Mouse (Mus musculus): ENCODE measurements around the gene Zswim3. TPM values are rescaled to one million over a fixed set of nuclear protein-coding genes. Genes with fewer than 3 reads are reported as not detected.
A peak's percentile ranks its signal among the peaks of the same experiment; 100 is the strongest.

Gene Zswim3
- polyA plus RNA-seq, 2 experiments = 2.4 to 3.7 TPM

DNA sequence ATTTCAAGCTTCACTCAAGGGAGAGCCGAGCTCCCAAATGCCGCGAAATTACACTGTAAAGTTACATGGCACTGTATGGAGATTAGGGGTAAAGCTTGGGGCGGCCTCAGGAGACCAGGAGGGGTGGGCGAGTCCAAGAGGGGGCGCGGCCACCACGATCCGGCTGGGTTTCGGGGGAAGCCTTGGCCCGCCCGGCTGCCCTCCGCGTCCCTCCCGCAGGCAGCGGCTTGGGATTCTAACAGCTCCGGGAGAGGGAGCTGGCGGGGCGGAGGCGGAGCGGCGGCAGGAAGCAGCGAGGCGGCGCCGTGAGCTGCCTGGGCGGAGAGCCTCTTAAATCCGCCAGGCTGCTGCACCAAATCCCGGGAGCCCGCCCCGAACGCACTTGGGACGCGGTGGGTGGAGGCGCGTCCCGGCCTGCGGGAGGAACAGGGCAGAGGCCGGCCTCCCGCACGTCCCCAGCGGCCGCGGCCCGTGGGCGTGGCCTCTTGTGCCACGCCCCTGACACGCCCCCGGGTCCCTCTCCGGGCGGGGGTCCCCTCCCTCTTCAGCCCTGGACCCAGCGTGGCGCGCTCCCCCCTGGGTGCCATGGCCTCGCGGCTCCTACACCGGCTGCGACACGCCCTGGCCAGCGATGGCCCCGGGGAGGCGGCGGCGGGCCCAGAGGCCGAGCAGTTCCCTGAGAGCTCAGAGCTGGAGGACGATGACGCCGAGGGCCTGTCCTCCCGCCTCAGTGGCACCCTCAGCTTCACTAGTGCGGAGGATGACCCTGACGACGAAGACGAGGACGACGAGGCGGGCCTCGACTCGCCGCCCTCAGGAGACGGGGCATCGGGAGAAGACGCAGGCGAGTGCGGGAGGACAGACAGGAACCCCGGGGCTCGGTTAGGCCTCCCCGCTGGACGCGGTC is 19.2 kb upstream of the Zswim3 start, which contains the start of gene Snx21:
Snx21 (plus strand) TSS at position 343 of the 907 bp plus-strand sequence.
- no peaks in the 10 kb centered on the region for H3K9me3 ChIP-seq (ENCODE audit: control insufficient read depth, low read length)
- peak; percentile 7; the same call in 1 of the 2 replicates for TF ChIP-seq EP300 (IDR thresholded peaks at IDR 0.05; ENCODE audit: low read depth)
- TF ChIP-seq CTCF (IDR thresholded peaks at IDR 0.05; ENCODE audit: low read depth) = peak; percentile 58
- peaks cover 7% of the 10 kb centered on the region for H3K27me3 ChIP-seq (ENCODE audit: control insufficient read depth, insufficient read depth, low read length)
- WGBS (ENCODE audit: insufficient replicate concordance) = under 1% methylated on average over 77 of the region's 89 CpGs
- H3K27ac ChIP-seq = peak within 1 kb of the TSS; percentile 38
- DNase-seq (ENCODE audit: low read depth in 3 of 3, low spot score in 3 of 3) (peak; percentile 62 to 74 (median 65)), ATAC-seq (ENCODE audit: insufficient read depth) (peak; percentile 85)
- H3K4me2 ChIP-seq (ENCODE audit: low read depth) = peak within 1 kb of the TSS; percentile 68
- H3K36me3 ChIP-seq (replicated peaks; ENCODE audit: control insufficient read depth, insufficient read depth, low read depth) = no peaks in the 10 kb centered on the region
- H3K4me1 ChIP-seq (replicated peaks; ENCODE audit: control insufficient read depth in 2 of 2, insufficient read depth in 2 of 2, low read length in 1 of 2) = peaks cover 14 to 28% of the 10 kb centered on the region in 2 experiments
- H3K4me3 ChIP-seq (ENCODE audit: insufficient read depth in 1 of 2, low read depth in 2 of 2, low read length in 2 of 2) = peak within 1 kb of the TSS; percentile 47 to 56
- peak within 1 kb of the TSS; percentile 65 for H3K9ac ChIP-seq (replicated peaks)

DNA sequence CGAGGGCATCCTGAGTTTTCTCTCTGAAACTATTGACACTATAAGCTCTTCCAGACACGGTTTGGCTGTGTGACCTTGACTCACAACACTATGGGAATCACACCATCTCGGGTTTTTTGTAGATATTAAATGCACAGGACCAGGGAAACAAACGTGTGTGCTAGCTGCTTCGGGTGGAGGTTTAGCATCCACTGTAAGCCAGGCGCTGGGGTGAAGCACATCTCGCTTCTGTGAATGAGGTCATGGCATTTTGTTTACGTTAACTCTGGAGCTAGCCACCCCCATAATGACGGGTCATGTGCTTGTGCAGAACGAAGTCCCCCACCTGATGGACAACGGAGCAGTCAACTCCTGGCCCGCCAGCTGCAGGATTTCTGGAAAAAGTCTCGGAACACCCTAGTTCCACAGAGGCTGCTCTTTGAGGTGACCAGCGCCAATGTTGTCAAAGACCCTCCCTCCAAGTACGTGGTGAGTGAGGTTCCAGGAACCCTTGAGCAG is 18.5 kb upstream of the Zswim3 start:
- TF ChIP-seq CTCF (IDR thresholded peaks at IDR 0.05; ENCODE audit: low read depth) (no peak), EP300 (IDR thresholded peaks at IDR 0.05; ENCODE audit: low read depth) (no peak)
- no peak for DNase-seq (ENCODE audit: low read depth in 3 of 3, low spot score in 3 of 3)

DNA sequence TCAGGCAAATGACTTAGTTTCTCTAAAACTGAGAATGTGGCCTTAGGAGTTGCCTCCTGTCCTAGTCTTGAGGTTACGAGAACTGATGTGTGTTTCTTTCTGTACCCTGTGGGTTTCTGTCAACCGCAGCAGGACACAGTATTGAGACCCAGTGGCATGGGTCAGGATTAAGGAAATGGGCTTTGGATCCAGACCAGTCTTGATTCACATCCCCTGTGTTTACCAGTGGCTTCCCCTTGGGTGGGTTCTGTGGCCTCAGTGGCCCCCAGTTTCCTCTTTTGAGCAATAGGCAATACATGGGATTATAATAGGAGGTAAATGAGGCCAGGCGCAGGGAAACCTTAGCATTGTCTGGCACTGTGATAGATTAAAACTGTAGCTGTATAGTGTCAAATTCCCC is 17.9 kb upstream of the Zswim3 start:
- no peaks in the 10 kb centered on the region for H3K9me3 ChIP-seq (ENCODE audit: control insufficient read depth, low read length)
- no peak overlapping the region for H3K4me3 ChIP-seq (ENCODE audit: insufficient read depth in 1 of 2, low read depth in 2 of 2, low read length in 2 of 2)
- peaks cover 7% of the 10 kb centered on the region for H3K27me3 ChIP-seq (ENCODE audit: control insufficient read depth, insufficient read depth, low read length)
- H3K4me1 ChIP-seq (replicated peaks; ENCODE audit: control insufficient read depth in 2 of 2, insufficient read depth in 2 of 2, low read length in 1 of 2) = peaks cover 14 to 28% of the 10 kb centered on the region in 2 experiments
- TF ChIP-seq EP300 (IDR thresholded peaks at IDR 0.05; ENCODE audit: low read depth) (no peak), CTCF (IDR thresholded peaks at IDR 0.05; ENCODE audit: low read depth) (no peak)
- 70% methylated on average over 3 of the region's 3 CpGs for WGBS (ENCODE audit: insufficient replicate concordance)
- DNase-seq (ENCODE audit: low read depth in 3 of 3, low spot score in 3 of 3) (no peak), ATAC-seq (ENCODE audit: insufficient read depth) (no peak)
- H3K9ac ChIP-seq (replicated peaks) = no peak overlapping the region
- no peak overlapping the region for H3K27ac ChIP-seq
- no peak overlapping the region; the same call in 1 of the 2 replicates for H3K4me2 ChIP-seq (ENCODE audit: low read depth)
- H3K36me3 ChIP-seq (replicated peaks; ENCODE audit: control insufficient read depth, insufficient read depth, low read depth) = peaks cover 2% of the 10 kb centered on the region

More for the DNA sequence above, 18.5 kb upstream of the Zswim3 start:
- peak overlapping the region; percentile 38 for H3K27ac ChIP-seq
- H3K9ac ChIP-seq (replicated peaks) = peak overlapping the region; percentile 65; the same call in 1 of the 2 replicates
- H3K4me3 ChIP-seq (ENCODE audit: insufficient read depth in 1 of 2, low read depth in 2 of 2, low read length in 2 of 2) = peak overlapping the region; percentile 47 to 56
- H3K4me1 ChIP-seq (replicated peaks; ENCODE audit: control insufficient read depth in 2 of 2, insufficient read depth in 2 of 2, low read length in 1 of 2) = peaks cover 14 to 28% of the 10 kb centered on the region in 2 experiments
- H3K27me3 ChIP-seq (ENCODE audit: control insufficient read depth, insufficient read depth, low read length) = peaks cover 7% of the 10 kb centered on the region
- 17% methylated on average over 15 of the region's 15 CpGs for WGBS (ENCODE audit: insufficient replicate concordance)
- no peaks in the 10 kb centered on the region for H3K9me3 ChIP-seq (ENCODE audit: control insufficient read depth, low read length)
- H3K4me2 ChIP-seq (ENCODE audit: low read depth) = peak overlapping the region; percentile 68
- H3K36me3 ChIP-seq (replicated peaks; ENCODE audit: control insufficient read depth, insufficient read depth, low read depth) = no peaks in the 10 kb centered on the region
- ATAC-seq (ENCODE audit: insufficient read depth) = peak; percentile 2; the same call in 1 of the 2 replicates

DNA sequence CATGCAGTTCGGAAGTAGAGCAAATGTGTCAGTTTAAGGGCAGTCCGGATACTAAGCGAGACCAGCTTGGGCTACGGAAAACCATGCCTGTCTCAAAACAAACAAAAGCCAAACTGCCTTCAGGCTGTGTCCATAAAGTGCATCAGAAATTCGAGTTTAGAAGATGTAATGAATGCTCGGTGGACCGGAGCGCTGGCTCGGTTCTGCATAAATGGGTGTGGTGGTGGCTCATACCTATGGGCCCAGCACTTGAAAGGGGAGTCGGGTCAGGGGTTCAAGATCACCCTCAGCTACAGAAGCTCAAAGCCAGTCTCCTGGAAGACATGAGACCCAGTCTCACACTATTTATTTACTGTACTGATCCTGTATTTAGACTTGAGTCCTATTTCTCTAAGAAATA is 17.1 kb upstream of the Zswim3 start:
- H3K36me3 ChIP-seq (replicated peaks; ENCODE audit: control insufficient read depth, insufficient read depth, low read depth) = peaks cover 5% of the 10 kb centered on the region
- H3K9me3 ChIP-seq (ENCODE audit: control insufficient read depth, low read length) = no peaks in the 10 kb centered on the region
- H3K27me3 ChIP-seq (ENCODE audit: control insufficient read depth, insufficient read depth, low read length) = peaks cover 7% of the 10 kb centered on the region
- H3K4me2 ChIP-seq (ENCODE audit: low read depth) = no peak overlapping the region
- DNase-seq (ENCODE audit: low read depth in 3 of 3, low spot score in 3 of 3) (no peak), ATAC-seq (ENCODE audit: insufficient read depth) (no peak)
- WGBS (ENCODE audit: insufficient replicate concordance) = 85% methylated on average over 10 of the region's 10 CpGs
- no peak overlapping the region for H3K9ac ChIP-seq (replicated peaks)
- H3K27ac ChIP-seq = no peak overlapping the region
- peaks cover 14 to 28% of the 10 kb centered on the region in 2 experiments for H3K4me1 ChIP-seq (replicated peaks; ENCODE audit: control insufficient read depth in 2 of 2, insufficient read depth in 2 of 2, low read length in 1 of 2)
- H3K4me3 ChIP-seq (ENCODE audit: insufficient read depth in 1 of 2, low read depth in 2 of 2, low read length in 2 of 2) = no peak overlapping the region
- no peak for TF ChIP-seq EP300 (IDR thresholded peaks at IDR 0.05; ENCODE audit: low read depth)
- TF ChIP-seq CTCF (IDR thresholded peaks at IDR 0.05; ENCODE audit: low read depth) = no peak

DNA sequence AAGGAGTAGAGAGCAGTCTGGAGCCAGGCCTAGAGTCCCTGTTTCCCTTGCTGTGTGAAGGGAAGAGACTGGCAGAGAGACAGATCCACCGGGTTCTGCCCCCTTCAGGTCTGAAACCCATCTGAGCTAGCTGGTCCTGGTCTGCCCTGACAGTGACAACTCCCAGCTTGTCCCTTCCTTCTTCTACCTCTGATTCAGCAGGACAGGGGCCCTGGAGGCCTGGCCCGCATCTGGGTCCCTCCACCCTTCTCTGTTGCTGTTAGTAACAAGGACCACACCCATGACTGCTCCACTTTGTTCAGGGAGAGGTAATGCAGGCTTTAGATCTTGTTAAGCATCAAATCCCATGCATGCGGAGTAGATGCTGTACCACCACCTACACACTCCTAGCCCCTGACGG is 16.5 kb upstream of the Zswim3 start:
- H3K4me1 ChIP-seq (replicated peaks; ENCODE audit: control insufficient read depth in 2 of 2, insufficient read depth in 2 of 2, low read length in 1 of 2) = peaks cover 14 to 28% of the 10 kb centered on the region in 2 experiments
- ATAC-seq (ENCODE audit: insufficient read depth) (peak; percentile 36), DNase-seq (ENCODE audit: low read depth in 3 of 3, low spot score in 3 of 3) (no peak)
- no peak overlapping the region for H3K27ac ChIP-seq
- H3K9ac ChIP-seq (replicated peaks) = no peak overlapping the region
- H3K4me2 ChIP-seq (ENCODE audit: low read depth) = peak overlapping the region; percentile 9
- H3K4me3 ChIP-seq (ENCODE audit: insufficient read depth in 1 of 2, low read depth in 2 of 2, low read length in 2 of 2) = no peak overlapping the region
- H3K27me3 ChIP-seq (ENCODE audit: control insufficient read depth, insufficient read depth, low read length) = peaks cover 7% of the 10 kb centered on the region
- TF ChIP-seq CTCF (IDR thresholded peaks at IDR 0.05; ENCODE audit: low read depth) = 0 out of 2 replicates have a peak, but pooled peaks have one; percentile 17
- no peak for TF ChIP-seq EP300 (IDR thresholded peaks at IDR 0.05; ENCODE audit: low read depth)
- no peaks in the 10 kb centered on the region for H3K9me3 ChIP-seq (ENCODE audit: control insufficient read depth, low read length)
- WGBS (ENCODE audit: insufficient replicate concordance) = 61% methylated on average over 4 of the region's 4 CpGs
- peaks cover 5% of the 10 kb centered on the region for H3K36me3 ChIP-seq (replicated peaks; ENCODE audit: control insufficient read depth, insufficient read depth, low read depth)
